Mouse (Mus musculus) kidney, postnatal 0 days (tissue): ENCODE measurements around the gene Kyat1. TPM values are rescaled to one million over a fixed set of nuclear protein-coding genes. Genes with fewer than 3 reads are reported as not detected.
"Not testable (repeated sequence)": the region's sequence is repeated elsewhere in the genome, so short reads cannot be mapped to it uniquely, and the experiment has no call there.

Experiments
- ATAC-seq: fragments of 200-750 bp; cut with Nextera tagmentation; replicated peaks from 2 replicates; pipeline ENCODE4 v1.8.0; 2017; ENCODE audit warnings: low read depth, moderate number of reproducible peaks, moderate TSS enrichment, moderate library complexity; ENCODE audit not compliant: low FRiP score
- DNase-seq: peaks from one replicate; pipeline ENCODE4 v3.0.0-alpha.2; 2016; ENCODE audit warnings: low spot score
- H3K27ac ChIP-seq: fragments of 300-500 bp; sonication (generic); 2 replicates; pipeline ENCODE4 v1.5.1; 2014; ENCODE audit warnings: mild to moderate bottlenecking
- H3K27me3 ChIP-seq: fragments of 300-500 bp; sonication (generic); 2 replicates; pipeline ENCODE4 v1.6.1; 2014; ENCODE audit warnings: low read length, mixed read lengths; ENCODE audit not compliant: insufficient read depth
- H3K36me3 ChIP-seq: fragments of 300-500 bp; sonication (generic); 2 replicates; pipeline ENCODE4 v1.6.1; 2014; ENCODE audit warnings: low read length, mixed read lengths; ENCODE audit not compliant: insufficient read depth
- H3K4me1 ChIP-seq: fragments of 300-500 bp; sonication (generic); replicated peaks from 2 replicates; pipeline ENCODE4 v1.6.1; 2014; ENCODE audit warnings: antibody characterized with exemption, low read length, mixed read lengths; ENCODE audit not compliant: insufficient read depth
- H3K4me2 ChIP-seq: fragments of 300-500 bp; sonication (generic); 2 replicates; pipeline ENCODE4 v1.6.1; 2014; ENCODE audit warnings: mild to moderate bottlenecking, low read length, moderate library complexity, mixed read lengths
- H3K4me3 ChIP-seq: fragments of 300-500 bp; sonication (generic); replicated peaks from 2 replicates; pipeline ENCODE4 v1.5.1; 2014; ENCODE audit warnings: low read depth, low read length
- H3K9ac ChIP-seq: fragments of 300-500 bp; sonication (generic); 2 replicates; pipeline ENCODE4 v1.6.1; 2014; ENCODE audit warnings: low read depth, low read length
- H3K9me3 ChIP-seq: fragments of 300-500 bp; sonication (generic); replicated peaks from 2 replicates; pipeline ENCODE4 v1.6.1; 2016; ENCODE audit warnings: low read length, inconsistent platforms, mixed read lengths
- CTCF ChIP-seq: IDR thresholded peaks from 2 replicates; pipeline ENCODE4 v1.5.1; 2016; ENCODE audit warnings: antibody characterized with exemption, low read depth, mild to moderate bottlenecking, moderate library complexity
- WGBS: fragments of 180-500 bp; shearing (Covaris S2); extraction: QIAGEN DNeasy Blood & Tissue Kit; methylation state at CpG from one replicate; pipeline ENCODE4 v1.1.7; 2014; 5-methylcytosine and 5-hydroxymethylcytosine counted together
- polyA plus RNA-seq: library from polyadenylated mRNA; unstranded; fragments of >200 nt; fragmentation: Nextera tagmentation; extraction: Ambion mirVana; gene quantifications from 2 replicates; pipeline ENCODE4 v1.2.1, GENCODE M21; 2015

The Kyat1 gene
- polyA plus RNA-seq, 1 experiment from 2014 or later = 22.9 TPM

- no peak overlapping the region for H3K4me3 ChIP-seq
- H3K9ac ChIP-seq = no peak overlapping the region
- whole genome bisulfite sequencing = 95% methylated on average over 20 of the region's 20 CpGs
- no peak for TF ChIP-seq CTCF
- DNase-seq = no peak
- ATAC-seq = no peak
- H3K27ac ChIP-seq = no peak overlapping the region
- H3K27me3 ChIP-seq = no peaks in the 10 kb centered on the region
- H3K36me3 ChIP-seq = peaks cover 31% of the 10 kb centered on the region
- H3K4me1 ChIP-seq = peaks cover 15% of the 10 kb centered on the region
- H3K4me2 ChIP-seq = no peak overlapping the region
- no peaks in the 10 kb centered on the region for H3K9me3 ChIP-seq
Measured at GRCm38 (mm10) chr2:30173541-30174240, 32.0 kb downstream of the Kyat1 start.

DNA sequence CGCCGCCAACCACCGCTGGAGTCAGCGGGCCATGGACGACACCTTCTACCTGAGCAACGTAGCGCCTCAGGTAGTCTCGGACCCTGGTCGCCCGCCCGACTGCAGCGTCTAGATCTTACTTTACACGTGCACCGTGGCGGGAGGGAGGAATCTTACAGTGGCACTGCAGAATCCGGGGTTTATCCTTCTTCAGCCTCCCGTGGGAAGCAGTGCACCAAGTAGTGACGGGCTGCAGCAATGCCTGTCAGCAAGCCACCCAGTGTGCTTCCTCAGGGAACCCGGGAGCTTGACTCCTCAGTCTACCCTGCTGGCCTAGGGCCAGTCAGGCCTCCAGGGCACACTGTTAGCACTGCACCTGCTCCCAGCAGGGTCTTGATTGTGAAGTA is 33.7 kb downstream of the Kyat1 start:
- H3K36me3 ChIP-seq = peaks cover 31% of the 10 kb centered on the region
- no peaks in the 10 kb centered on the region for H3K27me3 ChIP-seq
- H3K9me3 ChIP-seq = no peaks in the 10 kb centered on the region
- H3K4me3 ChIP-seq = peak overlapping the region; percentile 62
- no peak for TF ChIP-seq CTCF
- peak overlapping the region; percentile 72 for H3K9ac ChIP-seq
- H3K4me2 ChIP-seq = peak overlapping the region; percentile 97
- peak overlapping the region; percentile 89; the same call in 1 of the 2 replicates for H3K27ac ChIP-seq
- peak; percentile 12; the same call in 1 of the 2 replicates for ATAC-seq
- under 1% methylated on average over 19 of the region's 19 CpGs for WGBS
- peaks cover 5% of the 10 kb centered on the region for H3K4me1 ChIP-seq
- no peak for DNase-seq

- WGBS = under 1% methylated on average over 65 of the region's 75 CpGs
- H3K4me3 ChIP-seq = peak within 1 kb of the TSS; percentile 62
- DNase-seq = peak; percentile 82
- ATAC-seq = peak; percentile 89
- H3K27ac ChIP-seq = peak within 1 kb of the TSS; percentile 89
- no peak for TF ChIP-seq CTCF
- H3K9ac ChIP-seq = peak within 1 kb of the TSS; percentile 72
- H3K9me3 ChIP-seq = no peaks in the 10 kb centered on the region
- no peaks in the 10 kb centered on the region for H3K27me3 ChIP-seq
- peak within 1 kb of the TSS; percentile 97 for H3K4me2 ChIP-seq
- peaks cover 31% of the 10 kb centered on the region for H3K36me3 ChIP-seq
- peaks cover 5% of the 10 kb centered on the region; the same call in 1 of the 2 replicates for H3K4me1 ChIP-seq
Measured at GRCm38 (mm10) chr2:30171371-30171996, 34.2 kb downstream of the Kyat1 start, which contains the start of gene Endog. TSS of gene Endog (plus strand) at chr2:30171493.

DNA sequence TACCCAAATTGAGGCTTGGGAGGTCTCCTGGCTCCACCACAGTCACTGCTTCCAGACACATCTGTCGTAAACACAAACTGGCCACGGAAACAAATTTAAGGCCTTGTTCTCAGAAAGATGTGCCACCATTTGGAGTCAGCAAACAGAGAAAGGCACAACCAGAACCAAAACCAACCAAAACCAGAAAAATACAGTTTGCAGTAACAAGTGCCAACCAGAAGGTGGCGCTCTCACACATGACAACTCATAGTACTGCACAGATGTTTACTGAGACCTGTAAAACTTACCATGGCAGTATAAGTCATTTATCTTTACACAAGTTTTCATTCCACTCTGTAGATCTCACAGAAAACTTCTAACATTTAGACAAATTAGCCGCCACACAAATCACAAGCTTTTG is 39.0 kb downstream of the Kyat1 start:
- no peak for ATAC-seq
- peak; percentile 50 for TF ChIP-seq CTCF
- no peak overlapping the region for H3K9ac ChIP-seq
- H3K4me1 ChIP-seq = no peaks in the 10 kb centered on the region; the same call in 1 of the 2 replicates
- no peaks in the 10 kb centered on the region for H3K9me3 ChIP-seq
- no peaks in the 10 kb centered on the region for H3K27me3 ChIP-seq
- H3K4me3 ChIP-seq = no peak overlapping the region
- 63% methylated on average over 4 of the region's 4 CpGs for WGBS
- no peak for DNase-seq
- no peak overlapping the region for H3K4me2 ChIP-seq
- no peak overlapping the region for H3K27ac ChIP-seq
- H3K36me3 ChIP-seq = no peaks in the 10 kb centered on the region

GRCm38 (mm10) chr2:30164340-30164932 is 41.2 kb downstream of the Kyat1 start:
- ATAC-seq (0 out of 2 replicates have a peak, but pooled peaks have one; percentile 45), DNase-seq (peak; percentile 45)
- no peak for TF ChIP-seq CTCF
- Histone ChIP-seq H3K27ac (no peak overlapping the region), H3K4me2 (no peak overlapping the region), H3K4me1 (no peaks in the 10 kb centered on the region), H3K4me3 (no peak overlapping the region), H3K27me3 (no peaks in the 10 kb centered on the region), H3K9me3 (no peaks in the 10 kb centered on the region), H3K9ac (no peak overlapping the region), H3K36me3 (no peaks in the 10 kb centered on the region)
- WGBS = 33% methylated on average over 9 of the region's 9 CpGs

- H3K27ac ChIP-seq = no peak overlapping the region
Measured at GRCm38 (mm10) chr2:30161809-30162208, 43.8 kb downstream of the Kyat1 start.

GRCm38 (mm10) chr2:30159871-30160270 is 45.8 kb downstream of the Kyat1 start:
- not testable (repeated sequence) for H3K27me3 ChIP-seq, H3K4me1 ChIP-seq, H3K36me3 ChIP-seq, DNase-seq, H3K9ac ChIP-seq, H3K4me2 ChIP-seq, ATAC-seq, H3K27ac ChIP-seq, H3K9me3 ChIP-seq, H3K4me3 ChIP-seq
- 86% methylated on average over 7 of the region's 10 CpGs for WGBS

More at GRCm38 (mm10) chr2:30161809-30162208, 43.8 kb downstream of the Kyat1 start:
- Histone ChIP-seq H3K36me3 (no peaks in the 10 kb centered on the region), H3K4me1 (no peaks in the 10 kb centered on the region), H3K9ac (no peak overlapping the region), H3K4me2 (no peak overlapping the region), H3K9me3 (no peaks in the 10 kb centered on the region), H3K4me3 (no peak overlapping the region), H3K27me3 (no peaks in the 10 kb centered on the region)
- no peak for ATAC-seq
- DNase-seq = peak; percentile 82
- TF ChIP-seq CTCF = peak; percentile 85
